Mouse (Mus musculus): ENCODE data around the gene 4932438H23Rik.

Gene 4932438H23Rik

GRCm38 (mm10) chr16:91095022-91095421 lies at the start of gene 4932438H23Rik:
Gene 4932438H23Rik (minus strand): TSS chr16:91095122.
- ATAC-seq (ENCODE audit: insufficient number of reproducible peaks, low FRiP score, low TSS enrichment), result no peak

GRCm38 (mm10) chr16:91140991-91141630 lies 46.2 kb upstream of the 4932438H23Rik start:
- ATAC-seq (ENCODE audit: insufficient number of reproducible peaks, low FRiP score, low TSS enrichment), result no peak

- no peak for ATAC-seq (ENCODE audit: insufficient number of reproducible peaks, low FRiP score, low TSS enrichment)
Observed at GRCm38 (mm10) chr16:91140457-91140856, 45.5 kb upstream of the 4932438H23Rik start.

- ATAC-seq (ENCODE audit: insufficient number of reproducible peaks, low FRiP score, low TSS enrichment), result no peak
Observed at GRCm38 (mm10) chr16:91140056-91140455, 45.1 kb upstream of the 4932438H23Rik start.

- ATAC-seq (ENCODE audit: insufficient number of reproducible peaks, low FRiP score, low TSS enrichment), result no peak
Observed at GRCm38 (mm10) chr16:91139481-91139880, 44.6 kb upstream of the 4932438H23Rik start.

- no peak for ATAC-seq (ENCODE audit: insufficient number of reproducible peaks, low FRiP score, low TSS enrichment)
Observed at GRCm38 (mm10) chr16:91138736-91139135, 43.8 kb upstream of the 4932438H23Rik start.

- no peak for ATAC-seq (ENCODE audit: insufficient number of reproducible peaks, low FRiP score, low TSS enrichment)
Observed at GRCm38 (mm10) chr16:91138151-91138550, 43.2 kb upstream of the 4932438H23Rik start.

GRCm38 (mm10) chr16:91136607-91137006 lies 41.7 kb upstream of the 4932438H23Rik start:
- no peak for ATAC-seq (ENCODE audit: insufficient number of reproducible peaks, low FRiP score, low TSS enrichment)

GRCm38 (mm10) chr16:91129916-91130315 lies 35.0 kb upstream of the 4932438H23Rik start:
- no peak for ATAC-seq (ENCODE audit: insufficient number of reproducible peaks, low FRiP score, low TSS enrichment)

- no peak for ATAC-seq (ENCODE audit: insufficient number of reproducible peaks, low FRiP score, low TSS enrichment)
Observed at GRCm38 (mm10) chr16:91128431-91128830, 33.5 kb upstream of the 4932438H23Rik start.

GRCm38 (mm10) chr16:91126734-91127524 lies 32.0 kb upstream of the 4932438H23Rik start:
- no peak for ATAC-seq (ENCODE audit: insufficient number of reproducible peaks, low FRiP score, low TSS enrichment)

GRCm38 (mm10) chr16:91124256-91124655 lies 29.3 kb upstream of the 4932438H23Rik start:
- ATAC-seq (ENCODE audit: insufficient number of reproducible peaks, low FRiP score, low TSS enrichment), result no peak

- no peak for ATAC-seq (ENCODE audit: insufficient number of reproducible peaks, low FRiP score, low TSS enrichment)
Observed at GRCm38 (mm10) chr16:91123821-91124220, 28.9 kb upstream of the 4932438H23Rik start.

GRCm38 (mm10) chr16:91119879-91120278 lies 25.0 kb upstream of the 4932438H23Rik start:
- ATAC-seq (ENCODE audit: insufficient number of reproducible peaks, low FRiP score, low TSS enrichment), result no peak

- no peak for ATAC-seq (ENCODE audit: insufficient number of reproducible peaks, low FRiP score, low TSS enrichment)
Observed at GRCm38 (mm10) chr16:91116696-91117095, 21.8 kb upstream of the 4932438H23Rik start.

GRCm38 (mm10) chr16:91116006-91116405 lies 21.1 kb upstream of the 4932438H23Rik start:
- ATAC-seq (ENCODE audit: insufficient number of reproducible peaks, low FRiP score, low TSS enrichment), result no peak

GRCm38 (mm10) chr16:91110999-91111535 lies 16.1 kb upstream of the 4932438H23Rik start:
- no peak for ATAC-seq (ENCODE audit: insufficient number of reproducible peaks, low FRiP score, low TSS enrichment)

- ATAC-seq (ENCODE audit: insufficient number of reproducible peaks, low FRiP score, low TSS enrichment), result no peak
Observed at GRCm38 (mm10) chr16:91107608-91108007, 12.7 kb upstream of the 4932438H23Rik start.

- no peak for ATAC-seq (ENCODE audit: insufficient number of reproducible peaks, low FRiP score, low TSS enrichment)
Observed at GRCm38 (mm10) chr16:91105481-91106051, 10.6 kb upstream of the 4932438H23Rik start.

- ATAC-seq (ENCODE audit: insufficient number of reproducible peaks, low FRiP score, low TSS enrichment), result no peak
Observed at GRCm38 (mm10) chr16:91104821-91105480, 10.0 kb upstream of the 4932438H23Rik start.

- ATAC-seq (ENCODE audit: insufficient number of reproducible peaks, low FRiP score, low TSS enrichment), result no peak
Observed at GRCm38 (mm10) chr16:91103386-91103785, 8.5 kb upstream of the 4932438H23Rik start.
